Mouse (Mus musculus) stomach, embryonic 14.5 days (tissue): Measurements from ENCODE around the gene Cdc42ep2. TPM values are rescaled to one million over a fixed set of nuclear protein-coding genes. Genes with fewer than 3 reads are reported as not detected.

Experiments used
- ATAC-seq: fragments of 200-750 bp; cut with Nextera tagmentation; 2 replicates; pipeline ENCODE4 v1.8.0; 2017; ENCODE audit warnings: low read depth, moderate TSS enrichment; ENCODE audit not compliant: insufficient number of reproducible peaks, insufficient read depth, low FRiP score
- H3K27ac ChIP-seq: fragments of 300-500 bp; sonication (generic); 2 replicates; pipeline ENCODE4 v1.5.1; 2014; ENCODE audit warnings: mild to moderate bottlenecking, low read length, moderate library complexity, mixed read lengths
- H3K27me3 ChIP-seq: fragments of 300-500 bp; sonication (generic); 2 replicates; pipeline ENCODE4 v1.6.1; 2014; ENCODE audit warnings: low read length, control low read depth, mixed read lengths; ENCODE audit not compliant: control insufficient read depth, insufficient read depth
- H3K36me3 ChIP-seq: fragments of 300-500 bp; sonication (generic); 2 replicates; pipeline ENCODE4 v1.6.1; 2014; ENCODE audit warnings: mild to moderate bottlenecking, control low read depth, low read length, moderate library complexity, mixed read lengths; ENCODE audit not compliant: control insufficient read depth, insufficient read depth
- H3K4me1 ChIP-seq: fragments of 300-500 bp; sonication (generic); 2 replicates; pipeline ENCODE4 v1.6.1; 2014; ENCODE audit warnings: low read length, control low read depth, mixed read lengths; ENCODE audit not compliant: control insufficient read depth, insufficient read depth
- H3K4me2 ChIP-seq: fragments of 300-500 bp; sonication (generic); replicated peaks from 2 replicates; pipeline ENCODE4 v1.6.1; 2014; ENCODE audit warnings: low read depth, low read length, control low read depth
- H3K4me3 ChIP-seq: fragments of 300-500 bp; sonication (generic); 2 replicates; pipeline ENCODE4 v1.5.1; 2014; ENCODE audit warnings: low read depth, low read length, control low read depth
- H3K9ac ChIP-seq: fragments of 300-500 bp; sonication (generic); replicated peaks from 2 replicates; pipeline ENCODE4 v1.6.1; 2014; ENCODE audit warnings: low read depth, mild to moderate bottlenecking, control low read depth, low read length, moderate library complexity, mixed read lengths
- H3K9me3 ChIP-seq: fragments of 300-500 bp; sonication (generic); 2 replicates; pipeline ENCODE4 v1.6.1; 2016; ENCODE audit warnings: low read depth, low read length, control low read depth; ENCODE audit not compliant: control insufficient read depth
- WGBS: fragments of 180-500 bp; shearing (Covaris S2); extraction: QIAGEN DNeasy Blood & Tissue Kit; methylation state at CpG from one replicate; pipeline ENCODE4 v1.1.7; 2014; 5-methylcytosine and 5-hydroxymethylcytosine counted together
- polyA plus RNA-seq: library from polyadenylated mRNA; unstranded; fragments of >200 nt; fragmentation: Nextera tagmentation; extraction: Ambion mirVana; gene quantifications from 2 replicates; pipeline ENCODE4 v1.2.1, GENCODE M21; 2014

Gene Cdc42ep2
- polyA plus RNA-seq, result 7.3 and 7.4 TPM in 2 replicates

- H3K9ac ChIP-seq, result peak within 1 kb of the TSS; percentile 25; the same call in 1 of the 2 replicates
- H3K9me3 ChIP-seq, result no peaks in the 10 kb centered on the region
- peaks cover 25% of the 10 kb centered on the region for H3K4me1 ChIP-seq
- H3K36me3 ChIP-seq, result no peaks in the 10 kb centered on the region
- 1% methylated on average over 18 of the region's 18 CpGs for WGBS
- H3K4me3 ChIP-seq, result peak within 1 kb of the TSS; percentile 45
- peak; percentile 95 for ATAC-seq
- no peaks in the 10 kb centered on the region for H3K27me3 ChIP-seq
- peak within 1 kb of the TSS; percentile 62 for H3K27ac ChIP-seq
- H3K4me2 ChIP-seq, result peak within 1 kb of the TSS; percentile 97
Measured at GRCm38 (mm10) chr19:5924713-5925093, at the start of gene Cdc42ep2. Gene Cdc42ep2, minus strand, starts transcription at chr19:5924816.

GRCm38 (mm10) chr19:5967664-5968063 is 43.0 kb upstream of the Cdc42ep2 start:
- 84% methylated on average over 10 of the region's 10 CpGs for WGBS
- no peaks in the 10 kb centered on the region for H3K27me3 ChIP-seq
- H3K4me1 ChIP-seq, result peaks cover 11% of the 10 kb centered on the region; the same call in 1 of the 2 replicates
- no peak overlapping the region for H3K9ac ChIP-seq
- no peak overlapping the region for H3K4me2 ChIP-seq
- no peak overlapping the region for H3K27ac ChIP-seq
- no peaks in the 10 kb centered on the region for H3K9me3 ChIP-seq
- no peak overlapping the region for H3K4me3 ChIP-seq
- H3K36me3 ChIP-seq, result no peaks in the 10 kb centered on the region
- ATAC-seq, result no peak

GRCm38 (mm10) chr19:5966786-5967185 is 42.2 kb upstream of the Cdc42ep2 start:
- peaks cover 11% of the 10 kb centered on the region; the same call in 1 of the 2 replicates for H3K4me1 ChIP-seq
- H3K9me3 ChIP-seq, result no peaks in the 10 kb centered on the region
- no peaks in the 10 kb centered on the region for H3K27me3 ChIP-seq
- no peak overlapping the region for H3K4me2 ChIP-seq
- no peak overlapping the region for H3K27ac ChIP-seq
- H3K9ac ChIP-seq, result no peak overlapping the region
- no peaks in the 10 kb centered on the region for H3K36me3 ChIP-seq
- ATAC-seq, result no peak
- WGBS, result 69% methylated on average over 6 of the region's 6 CpGs
- H3K4me3 ChIP-seq, result no peak overlapping the region

- peaks cover 11% of the 10 kb centered on the region; the same call in 1 of the 2 replicates for H3K4me1 ChIP-seq
- no peak overlapping the region for H3K4me2 ChIP-seq
- no peak for ATAC-seq
- no peak overlapping the region for H3K9ac ChIP-seq
- no peak overlapping the region for H3K4me3 ChIP-seq
- 88% methylated on average over 2 of the region's 2 CpGs for WGBS
- no peaks in the 10 kb centered on the region for H3K27me3 ChIP-seq
- H3K36me3 ChIP-seq, result peaks cover 4% of the 10 kb centered on the region
- no peak overlapping the region for H3K27ac ChIP-seq
- no peaks in the 10 kb centered on the region for H3K9me3 ChIP-seq
Measured at GRCm38 (mm10) chr19:5965910-5966309, 41.3 kb upstream of the Cdc42ep2 start.

- no peaks in the 10 kb centered on the region for H3K27me3 ChIP-seq
- H3K4me2 ChIP-seq, result no peak overlapping the region
- ATAC-seq, result no peak
- no peak overlapping the region for H3K9ac ChIP-seq
- no peaks in the 10 kb centered on the region for H3K9me3 ChIP-seq
- H3K4me3 ChIP-seq, result no peak overlapping the region
- 8% methylated on average over 4 of the region's 4 CpGs for WGBS
- H3K4me1 ChIP-seq, result peaks cover 11% of the 10 kb centered on the region; the same call in 1 of the 2 replicates
- H3K27ac ChIP-seq, result no peak overlapping the region
- H3K36me3 ChIP-seq, result peaks cover 4% of the 10 kb centered on the region
Measured at GRCm38 (mm10) chr19:5965280-5965679, 40.7 kb upstream of the Cdc42ep2 start.

GRCm38 (mm10) chr19:5964804-5965203 is 40.2 kb upstream of the Cdc42ep2 start:
- H3K4me1 ChIP-seq, result peaks cover 11% of the 10 kb centered on the region; the same call in 1 of the 2 replicates
- peak overlapping the region; percentile 71; the same call in 1 of the 2 replicates for H3K4me3 ChIP-seq
- WGBS, result 83% methylated on average over 2 of the region's 2 CpGs
- no peaks in the 10 kb centered on the region for H3K9me3 ChIP-seq
- H3K27me3 ChIP-seq, result no peaks in the 10 kb centered on the region
- no peak overlapping the region for H3K27ac ChIP-seq
- H3K9ac ChIP-seq, result no peak overlapping the region
- ATAC-seq, result no peak
- peak overlapping the region; percentile 74 for H3K4me2 ChIP-seq
- peaks cover 4% of the 10 kb centered on the region for H3K36me3 ChIP-seq

GRCm38 (mm10) chr19:5963883-5964562 is 39.4 kb upstream of the Cdc42ep2 start, which contains the start of gene Pola2:
Gene Pola2, minus strand, starts transcription at chr19:5964202.
- Histone ChIP-seq H3K4me1 (peaks cover 11% of the 10 kb centered on the region; the same call in 1 of the 2 replicates), H3K36me3 (peaks cover 4% of the 10 kb centered on the region), H3K9ac (peak within 1 kb of the TSS; percentile 66), H3K27me3 (no peaks in the 10 kb centered on the region), H3K9me3 (no peaks in the 10 kb centered on the region), H3K4me3 (peak within 1 kb of the TSS; percentile 71), H3K27ac (0 out of 2 replicates have a peak within 1 kb of the TSS, but pooled peaks have one; percentile 7), H3K4me2 (peak within 1 kb of the TSS; percentile 74)
- under 1% methylated on average over 50 of the region's 50 CpGs for WGBS
- peak; percentile 85 for ATAC-seq

- peak overlapping the region; percentile 66; the same call in 1 of the 2 replicates for H3K9ac ChIP-seq
Measured at GRCm38 (mm10) chr19:5962651-5963050, 38.0 kb upstream of the Cdc42ep2 start.

More at GRCm38 (mm10) chr19:5962651-5963050, 38.0 kb upstream of the Cdc42ep2 start:
- Histone ChIP-seq H3K4me3 (peak overlapping the region; percentile 71), H3K36me3 (peaks cover 14% of the 10 kb centered on the region), H3K4me2 (peak overlapping the region; percentile 74), H3K9me3 (no peaks in the 10 kb centered on the region), H3K27me3 (no peaks in the 10 kb centered on the region), H3K4me1 (peaks cover 11% of the 10 kb centered on the region; the same call in 1 of the 2 replicates), H3K27ac (no peak overlapping the region)
- WGBS, result 18% methylated on average over 1 of the region's 1 CpGs
- no peak for ATAC-seq
